Mouse (Mus musculus) bone marrow macrophage, adult 2 months (primary cell): ENCODE results near the gene Ncoa3. TPM values are rescaled to one million over a fixed set of nuclear protein-coding genes. Genes with fewer than 3 reads are reported as not detected.

ENCODE experiments used
- H3K27ac ChIP-seq: 2 replicates; pipeline ENCODE4 v1.5.1; 2012; ENCODE audit warnings: low read depth, low read length; ENCODE audit not compliant: insufficient read depth
- H3K4me1 ChIP-seq: 2 replicates; pipeline ENCODE4 v1.6.1; 2012; ENCODE audit warnings: low read length; ENCODE audit not compliant: control insufficient read depth, insufficient read depth
- H3K4me3 ChIP-seq: 2 replicates; pipeline ENCODE4 v1.5.1; 2012; ENCODE audit warnings: mild to moderate bottlenecking, low read length, moderate library complexity; ENCODE audit not compliant: insufficient read depth
- CTCF ChIP-seq: IDR thresholded peaks from 2 replicates; pipeline ENCODE4 v1.5.1; 2012; ENCODE audit warnings: low read depth, mild to moderate bottlenecking, low read length, moderate library complexity
- POLR2A ChIP-seq: IDR thresholded peaks from 2 replicates; pipeline ENCODE4 v1.6.1; 2012; ENCODE audit warnings: mild to moderate bottlenecking, low read depth, low read length, borderline replicate concordance
- polyA plus RNA-seq: library from polyadenylated mRNA; stranded (reverse); fragments of >200 nt; gene quantifications from 2 replicates; pipeline ENCODE4 v1.2.4, GENCODE M21; 2012; ENCODE audit not compliant: missing spikeins, insufficient read depth, insufficient read length

The Ncoa3 gene
- polyA plus RNA-seq, 1 experiment = 119 TPM

DNA sequence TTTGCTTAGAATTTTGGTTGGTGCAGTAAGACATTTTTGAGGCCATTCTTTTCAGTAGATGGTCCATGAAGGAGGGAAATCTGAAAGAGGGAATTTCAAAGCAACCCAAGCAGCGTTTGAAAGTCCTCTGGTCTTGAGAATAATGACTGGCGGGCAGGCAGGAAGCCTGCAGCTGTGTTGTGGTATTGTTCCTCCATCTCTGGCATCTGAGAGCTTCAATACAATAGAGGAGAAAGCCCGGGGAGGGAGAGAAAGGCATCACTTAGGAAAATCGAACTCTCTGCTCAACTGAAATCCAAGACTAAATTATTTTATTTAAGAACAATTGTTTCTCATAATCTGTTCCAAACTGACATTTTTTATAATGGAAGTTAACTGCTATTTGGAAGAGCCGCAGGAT is 8.3 kb downstream of the Ncoa3 start:
- Histone ChIP-seq H3K4me3 (no peak overlapping the region), H3K4me1 (peaks cover 63% of the 10 kb centered on the region), H3K27ac (no peak overlapping the region)
- no peak for TF ChIP-seq CTCF
- TF ChIP-seq POLR2A = no peak

- H3K27ac ChIP-seq = no peak overlapping the region
- no peak for TF ChIP-seq POLR2A
- peaks cover 62% of the 10 kb centered on the region for H3K4me1 ChIP-seq
- H3K4me3 ChIP-seq = no peak overlapping the region
Measured at GRCm38 (mm10) chr2:166001362-166001761, 8.9 kb downstream of the Ncoa3 start.

- TF ChIP-seq CTCF (no peak), POLR2A (no peak)
- Histone ChIP-seq H3K27ac (no peak overlapping the region), H3K4me1 (peaks cover 59% of the 10 kb centered on the region), H3K4me3 (no peak overlapping the region)
Measured at GRCm38 (mm10) chr2:166001768-166002167, 9.3 kb downstream of the Ncoa3 start.

- TF ChIP-seq CTCF (no peak), POLR2A (no peak)
- H3K4me3 ChIP-seq = no peak overlapping the region
- peaks cover 55% of the 10 kb centered on the region for H3K4me1 ChIP-seq
- no peak overlapping the region for H3K27ac ChIP-seq
Measured at GRCm38 (mm10) chr2:166002429-166002828, 10.0 kb downstream of the Ncoa3 start.

GRCm38 (mm10) chr2:166003004-166003403 is 10.6 kb downstream of the Ncoa3 start:
- no peak overlapping the region for H3K27ac ChIP-seq
- no peak for TF ChIP-seq POLR2A
- TF ChIP-seq CTCF = no peak
- no peak overlapping the region for H3K4me3 ChIP-seq
- peaks cover 51% of the 10 kb centered on the region for H3K4me1 ChIP-seq

DNA sequence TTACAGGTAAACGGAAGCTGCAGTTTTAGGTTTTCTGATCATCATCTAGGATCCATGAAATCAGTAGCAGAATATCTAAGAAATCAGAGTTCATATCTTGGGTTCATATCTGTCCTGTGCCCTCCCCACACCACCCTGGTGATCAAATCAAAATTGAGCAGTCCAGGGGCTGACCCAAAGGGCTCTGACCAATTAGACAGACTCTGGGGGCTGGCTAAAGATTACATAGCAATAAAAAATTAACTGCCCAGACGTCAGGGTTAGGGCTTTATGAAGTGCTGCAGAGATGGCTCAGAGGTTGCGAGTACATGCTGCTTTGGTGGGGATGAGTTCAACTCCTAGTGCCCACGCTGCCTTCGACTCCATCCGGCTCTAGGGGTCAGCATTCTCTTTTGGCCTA is 14.6 kb downstream of the Ncoa3 start:
- Histone ChIP-seq H3K4me1 (peaks cover 46% of the 10 kb centered on the region), H3K4me3 (no peak overlapping the region), H3K27ac (no peak overlapping the region)
- TF ChIP-seq POLR2A (no peak), CTCF (no peak)

DNA sequence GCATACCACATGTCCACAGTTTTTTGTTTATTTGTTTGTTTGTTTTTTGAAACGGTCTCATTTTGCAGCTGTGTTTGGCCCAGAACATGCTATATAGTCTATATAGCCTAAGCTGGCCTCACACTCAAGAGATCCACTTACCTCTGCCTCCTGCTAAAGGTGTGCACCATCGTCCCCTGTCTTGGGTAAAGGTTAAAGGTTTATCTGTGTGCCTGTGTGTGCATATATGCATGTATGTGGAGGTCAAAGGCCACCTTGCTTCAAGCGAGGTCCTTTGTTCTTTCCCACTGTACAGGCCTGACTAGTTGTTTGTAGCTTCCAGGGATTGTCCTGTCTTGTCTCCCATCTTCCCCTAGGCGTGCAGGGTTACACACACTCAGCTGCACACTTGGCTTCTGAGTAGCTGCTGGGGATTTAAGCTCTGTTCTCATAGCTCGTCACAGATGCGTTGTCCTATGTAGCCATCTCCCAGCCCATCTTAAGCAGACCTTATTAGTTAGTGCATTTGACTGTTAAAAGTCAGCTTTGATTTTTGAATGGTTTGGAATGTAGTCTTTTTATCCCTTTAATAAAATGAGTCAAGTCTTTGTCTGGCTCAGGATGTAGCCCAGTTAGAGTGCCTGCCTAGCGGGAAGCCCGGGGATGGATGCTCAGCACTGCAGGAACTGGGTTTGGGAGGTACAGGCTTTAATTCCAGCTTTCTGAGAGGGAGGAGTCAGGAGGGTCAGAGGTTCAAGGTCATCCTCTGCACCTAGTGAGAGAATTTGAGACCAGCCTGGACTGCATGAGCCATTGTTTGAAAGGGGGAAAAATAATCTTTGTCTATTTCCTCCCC is 16.3 kb downstream of the Ncoa3 start:
- H3K4me1 ChIP-seq = peaks cover 47% of the 10 kb centered on the region
- H3K27ac ChIP-seq = no peak overlapping the region
- no peak for TF ChIP-seq CTCF
- TF ChIP-seq POLR2A = no peak
- H3K4me3 ChIP-seq = no peak overlapping the region

DNA sequence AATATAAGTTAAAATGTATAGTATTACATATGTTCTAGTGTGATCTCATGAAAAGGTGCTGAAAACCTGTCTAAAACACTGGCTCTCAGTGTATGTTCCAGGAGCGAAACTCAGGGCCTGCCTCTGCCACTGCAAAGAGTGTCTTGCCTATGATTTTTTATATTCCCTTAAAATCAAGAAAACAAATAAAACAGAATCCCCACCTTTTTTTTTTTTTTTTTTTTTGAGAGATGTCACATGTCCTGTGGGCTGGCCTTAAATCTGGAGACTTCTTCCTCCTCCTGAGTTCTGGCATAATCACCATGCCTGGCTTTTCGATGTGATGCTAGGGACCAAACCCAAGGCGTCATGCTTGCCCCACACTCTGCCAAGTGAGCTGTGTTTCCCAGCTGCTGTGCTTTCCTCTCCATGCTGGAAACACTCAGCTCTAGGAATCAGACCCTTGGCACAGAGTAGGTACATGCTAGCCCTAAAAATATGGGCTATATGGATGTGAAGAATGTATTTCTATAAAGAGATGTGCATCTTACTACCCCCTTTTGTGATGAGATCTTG is 17.0 kb downstream of the Ncoa3 start:
- Histone ChIP-seq H3K4me1 (peaks cover 51% of the 10 kb centered on the region), H3K4me3 (no peak overlapping the region), H3K27ac (no peak overlapping the region)
- TF ChIP-seq CTCF = no peak
- TF ChIP-seq POLR2A = no peak

DNA sequence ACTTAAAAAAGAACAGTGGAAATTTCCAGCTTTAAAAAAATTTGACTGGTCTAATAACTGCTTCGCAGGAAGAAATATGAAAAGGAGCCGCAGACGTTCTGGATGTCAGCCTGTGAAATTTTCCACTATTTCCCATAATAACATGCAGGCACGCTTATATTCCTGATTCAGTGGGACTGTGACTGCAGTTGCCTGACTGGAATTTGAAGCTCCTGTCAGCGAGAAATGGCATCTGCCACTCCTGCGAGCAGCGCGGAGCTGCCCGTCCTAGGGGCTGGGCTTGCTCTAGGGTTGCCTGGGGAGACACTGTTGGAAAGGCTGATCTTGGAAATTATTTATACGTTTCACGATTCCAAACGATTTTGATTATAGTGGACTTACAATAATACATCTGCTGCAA is 17.9 kb downstream of the Ncoa3 start:
- Histone ChIP-seq H3K27ac (no peak overlapping the region), H3K4me1 (peaks cover 53% of the 10 kb centered on the region), H3K4me3 (no peak overlapping the region)
- TF ChIP-seq POLR2A = no peak
- no peak for TF ChIP-seq CTCF

DNA sequence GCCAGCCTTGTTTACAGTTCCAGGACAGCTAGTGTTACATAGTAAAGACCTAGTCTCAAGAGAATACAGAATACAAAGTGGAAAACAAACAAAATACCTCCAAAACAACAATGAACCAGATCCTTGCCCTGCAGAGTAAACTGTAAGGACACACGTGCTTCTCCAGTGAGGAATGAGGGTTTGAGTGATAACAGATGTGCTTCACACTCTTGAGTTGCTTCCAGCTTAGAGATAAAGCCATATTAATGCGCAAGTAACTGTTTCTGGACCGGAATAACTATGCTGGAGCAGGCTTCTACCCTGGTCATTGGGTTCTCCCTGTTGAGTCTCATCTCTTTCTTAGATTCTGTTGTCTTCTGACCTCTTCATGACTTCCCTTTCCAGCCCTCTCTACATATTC is 19.0 kb downstream of the Ncoa3 start:
- TF ChIP-seq CTCF (no peak), POLR2A (no peak)
- Histone ChIP-seq H3K4me3 (0 out of 2 replicates have a peak overlapping the region, but pooled peaks have one; percentile 2), H3K27ac (peak overlapping the region; percentile 23), H3K4me1 (peaks cover 51% of the 10 kb centered on the region)
